Comparison of ENCODE assay signal across 1 mouse cellular context in the genomic region with DNA sequence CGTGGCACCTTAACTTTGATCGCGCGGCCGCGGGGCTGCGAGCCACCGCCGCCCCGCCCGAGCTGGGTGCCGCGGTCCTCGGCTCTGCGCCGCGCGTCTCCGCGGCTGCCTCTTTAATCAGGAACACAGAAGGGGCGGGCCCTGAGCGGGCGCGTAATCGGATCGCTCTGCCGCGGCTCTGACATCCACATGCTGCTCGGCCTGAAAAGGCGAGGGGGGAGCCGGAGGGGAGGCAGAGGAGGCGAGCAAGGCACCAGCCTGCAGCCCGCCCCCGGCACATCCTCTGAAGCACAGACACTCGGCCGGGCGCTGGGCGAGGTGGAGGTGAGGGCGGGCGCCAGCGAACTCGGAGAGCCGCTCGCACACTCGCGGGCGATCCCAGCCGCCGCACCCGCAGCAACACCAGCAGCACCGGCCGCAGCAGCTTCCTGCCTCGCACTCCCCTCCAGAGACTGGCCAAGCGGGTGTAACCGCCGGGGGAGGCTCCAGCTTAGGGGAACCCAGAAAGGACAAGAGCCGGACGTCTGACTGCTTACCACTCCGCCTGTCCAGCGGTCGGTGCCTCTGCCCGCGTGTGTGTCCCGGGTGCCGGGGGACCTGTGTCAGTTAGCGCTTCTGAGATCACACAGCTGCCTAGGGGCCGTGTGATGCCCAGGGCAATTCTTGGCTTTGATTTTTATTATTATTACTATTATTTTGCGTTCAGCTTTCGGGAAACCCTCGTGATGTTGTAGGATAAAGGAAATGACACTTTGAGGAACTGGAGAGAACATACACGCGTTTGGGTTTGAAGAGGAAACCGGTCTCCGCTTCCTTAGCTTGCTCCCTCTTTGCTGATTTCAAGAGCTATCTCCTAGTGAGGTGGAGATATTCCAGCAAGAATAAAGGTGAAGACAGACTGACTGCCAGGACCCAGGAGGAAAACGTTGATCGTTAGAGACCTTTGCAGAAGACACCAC.
TF ChIP-seq lines count a peak whose summit lies in the region.

A gene (plus strand): TSS at position 128 of the 959 bp plus-strand sequence.

TF ChIP-seq in CH12.LX, 34 proteins besides CTCF, POLR2A, EP300 and RAD21:
- 0 out of 2 replicates have a peak, but pooled peaks have one; percentile 56 for TF ChIP-seq TBP (conservative IDR thresholded peaks at IDR 0.05; ENCODE audit: low read depth, low read length)
- TF ChIP-seq MAX (IDR thresholded peaks at IDR 0.05; ENCODE audit: low read length): peak; percentile 25; the same call in 1 of the 2 replicates
- 0 out of 2 replicates have a peak, but pooled peaks have one; percentile 11 for TF ChIP-seq NRF1 (IDR thresholded peaks at IDR 0.05; ENCODE audit: low read depth, low read length)
- TF ChIP-seq ETS1 (conservative IDR thresholded peaks at IDR 0.05; ENCODE audit: low read depth, low read length): no peak
- peak; percentile 81 for TF ChIP-seq UBTF (IDR thresholded peaks at IDR 0.05; ENCODE audit: low read depth, low read length)
- no peak for TF ChIP-seq MYC (IDR thresholded peaks at IDR 0.05; ENCODE audit: low read depth, low read length)
- no peak for TF ChIP-seq SMC3 (IDR thresholded peaks at IDR 0.05; ENCODE audit: low read depth, low read length)
- TF ChIP-seq USF2 (conservative IDR thresholded peaks at IDR 0.05; ENCODE audit: low read depth, low read length): no peak
- peak; percentile 88 for TF ChIP-seq MXI1 (IDR thresholded peaks at IDR 0.05; ENCODE audit: low read depth, low read length)
- TF ChIP-seq NELFE (IDR thresholded peaks at IDR 0.05; ENCODE audit: low read depth, low read length): peak; percentile 80
- peak; percentile 46; the same call in 1 of the 2 replicates for TF ChIP-seq MAZ (IDR thresholded peaks at IDR 0.05; ENCODE audit: low read depth, low read length)
- no peak for TF ChIP-seq JUND (conservative IDR thresholded peaks at IDR 0.05; ENCODE audit: low read depth, low read length)
- TF ChIP-seq IRF4 (IDR thresholded peaks at IDR 0.05; ENCODE audit: low read depth, low read length): no peak
- peak; percentile 88 for TF ChIP-seq ZMIZ1 (IDR thresholded peaks at IDR 0.05; ENCODE audit: low read depth, low read length)
- TF ChIP-seq SIN3A (IDR thresholded peaks at IDR 0.05; ENCODE audit: low read length): peak; percentile 75
TF ChIP-seq in CH12.LX: peak in this region for 9.
